Mouse (Mus musculus) mouse trophoblast stem cell (cell line): ENCODE results near the gene Ppef2.
"Not testable (repeated sequence)": the region's sequence is repeated elsewhere in the genome, so short reads cannot be mapped to it uniquely, and the experiment has no call there.

Experiments
- in situ Hi-C, 2 experiments: fragments of 300-500 bp; cut with MseI, MboI; formaldehyde crosslinking; loops; 2 replicates in 1 of 2; 3 replicates in 1 of 2; pipeline ENCODE4 v1.15.1; 2025

The Ppef2 gene

GRCm38 (mm10) chr5:92196895-92197811, 58.9 kb downstream of the Ppef2 start:
- in situ Hi-C loops, result no loop called here

DNA sequence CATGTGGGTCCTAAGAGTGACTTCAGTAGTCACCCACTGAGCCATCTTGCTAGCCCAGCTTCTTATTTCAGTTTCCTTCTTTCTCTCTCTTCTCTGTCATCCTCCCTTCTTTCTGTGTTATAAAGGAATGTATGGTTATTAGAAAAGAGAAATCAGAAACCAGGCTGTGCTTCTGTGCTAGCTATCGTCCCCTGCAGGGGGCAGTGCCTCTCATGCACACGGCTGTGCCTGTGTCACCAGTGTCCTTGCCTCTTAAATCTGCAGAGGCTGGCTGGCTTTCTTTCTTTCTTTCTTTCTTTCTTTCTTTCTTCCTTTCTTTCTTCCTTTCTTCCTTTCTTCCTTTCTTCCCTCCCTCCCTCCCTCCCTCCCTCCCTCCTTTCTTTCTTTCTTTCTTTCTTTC, 60.4 kb downstream of the Ppef2 start:
- in situ Hi-C loops, result not testable (repeated sequence)

DNA sequence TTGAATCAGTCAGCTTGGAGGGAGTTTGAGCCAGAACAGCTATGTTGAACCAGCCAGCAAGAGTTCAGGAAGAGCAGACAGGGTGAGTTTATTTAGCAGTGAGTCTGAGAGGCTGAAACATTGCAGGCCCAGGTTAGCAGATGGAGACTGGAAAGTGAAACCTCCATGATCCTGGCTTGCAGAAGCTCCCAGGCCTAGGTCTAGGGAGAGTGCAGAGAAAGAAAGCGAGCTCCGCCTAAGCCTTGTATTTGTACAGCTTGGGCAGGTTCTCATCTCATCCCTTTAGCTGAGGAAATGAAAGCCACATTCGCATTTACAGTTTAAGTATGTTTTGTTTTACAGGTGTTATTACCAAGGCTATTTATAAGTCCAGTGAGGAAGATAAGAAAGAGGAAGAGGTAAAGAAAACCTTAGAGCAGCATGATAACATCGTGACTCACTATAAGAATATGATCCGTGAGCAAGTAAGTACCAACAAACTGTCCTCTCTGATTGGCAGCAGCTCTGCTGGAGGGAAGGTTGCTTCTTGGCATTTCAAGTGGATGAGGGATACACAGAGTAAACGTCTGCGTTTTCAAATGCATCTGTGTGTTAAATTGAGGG, 67.1 kb downstream of the Ppef2 start:
- in situ Hi-C loops, result loop anchor here in 1 of 2 experiments (5.0 kb wide), 1 partner anchor 48 kb away; no protein-coding TSS in a partner anchor

- in situ Hi-C loops, result no loop called here
Observed at GRCm38 (mm10) chr5:92183071-92183830, 72.8 kb downstream of the Ppef2 start.
